Mouse (Mus musculus) intestine, postnatal 0 days (tissue): ENCODE results near the gene Esrp2. TPM values are rescaled to one million over a fixed set of nuclear protein-coding genes. Genes with fewer than 3 reads are reported as not detected.

Experiments
- ATAC-seq: fragments of 200-750 bp; cut with Nextera tagmentation; 2 replicates; pipeline ENCODE4 v1.8.0; 2017; ENCODE audit warnings: mild to moderate bottlenecking, moderate TSS enrichment, moderate library complexity
- H3K27ac ChIP-seq: fragments of 300-500 bp; sonication (generic); 2 replicates; pipeline ENCODE4 v1.5.1; 2014; ENCODE audit warnings: mild to moderate bottlenecking, low read depth, low read length, moderate library complexity
- H3K27me3 ChIP-seq: fragments of 300-500 bp; sonication (generic); replicated peaks from 2 replicates; pipeline ENCODE4 v1.6.1; 2014; ENCODE audit warnings: low read length, mixed read lengths; ENCODE audit not compliant: control insufficient read depth, insufficient read depth
- H3K36me3 ChIP-seq: fragments of 300-500 bp; sonication (generic); 2 replicates; pipeline ENCODE4 v1.6.1; 2014; ENCODE audit warnings: mild to moderate bottlenecking, moderate library complexity; ENCODE audit not compliant: control insufficient read depth, insufficient read depth
- H3K4me1 ChIP-seq: fragments of 300-500 bp; sonication (generic); replicated peaks from 2 replicates; pipeline ENCODE4 v1.6.1; 2014; ENCODE audit warnings: antibody characterized with exemption, low read length, mixed read lengths; ENCODE audit not compliant: control insufficient read depth, insufficient read depth
- H3K4me2 ChIP-seq: fragments of 300-500 bp; sonication (generic); replicated peaks from 2 replicates; pipeline ENCODE4 v1.6.1; 2014; ENCODE audit warnings: low read depth, mild to moderate bottlenecking, moderate library complexity
- H3K4me3 ChIP-seq: fragments of 300-500 bp; sonication (generic); 2 replicates; pipeline ENCODE4 v1.5.1; 2014; ENCODE audit warnings: low read depth, low read length
- H3K9ac ChIP-seq: fragments of 300-500 bp; sonication (generic); 2 replicates; pipeline ENCODE4 v1.6.1; 2014; ENCODE audit warnings: mild to moderate bottlenecking, low read depth, low read length
- H3K9me3 ChIP-seq: fragments of 300-500 bp; sonication (generic); 2 replicates; pipeline ENCODE4 v1.6.1; 2016; ENCODE audit warnings: mixed run types; ENCODE audit not compliant: control insufficient read depth
- CTCF ChIP-seq: sonication (generic); IDR thresholded peaks from 2 replicates; pipeline ENCODE4 v1.5.1; 2016; ENCODE audit warnings: low read depth, mild to moderate bottlenecking, control low read depth, antibody characterized with exemption, moderate library complexity
- WGBS: fragments of 180-500 bp; shearing (Covaris S2); extraction: QIAGEN DNeasy Blood & Tissue Kit; methylation state at CpG from one replicate; pipeline ENCODE4 v1.1.7; 2014; 5-methylcytosine and 5-hydroxymethylcytosine counted together
- polyA plus RNA-seq: library from polyadenylated mRNA; unstranded; fragments of >200 nt; fragmentation: Nextera tagmentation; extraction: Ambion mirVana; gene quantifications from 2 replicates; pipeline ENCODE4 v1.2.1, GENCODE M21; 2015

Gene Esrp2
- polyA plus RNA-seq, 1 experiment from 2014 or later, result 11.0 TPM

GRCm38 (mm10) chr8:106140191-106140590 is 3.4 kb upstream of the Esrp2 start:
- Histone ChIP-seq H3K36me3 (no peaks in the 10 kb centered on the region), H3K4me1 (no peaks in the 10 kb centered on the region), H3K4me2 (no peak overlapping the region), H3K9ac (no peak overlapping the region), H3K27me3 (0 out of 2 replicates have a peak, but pooled peaks cover 3% of the 10 kb centered on the region), H3K27ac (no peak overlapping the region), H3K4me3 (no peak overlapping the region), H3K9me3 (no peaks in the 10 kb centered on the region)
- no peak for TF ChIP-seq CTCF
- ATAC-seq, result no peak
- WGBS, result 73% methylated on average over 5 of the region's 5 CpGs

GRCm38 (mm10) chr8:106138616-106139015 is 1.8 kb upstream of the Esrp2 start:
- 0 out of 2 replicates have a peak, but pooled peaks cover 3% of the 10 kb centered on the region for H3K27me3 ChIP-seq
- TF ChIP-seq CTCF, result no peak
- 0 out of 2 replicates have a peak, but pooled peaks cover 3% of the 10 kb centered on the region for H3K4me1 ChIP-seq
- peak overlapping the region; percentile 54 for H3K4me3 ChIP-seq
- WGBS, result 10% methylated on average over 7 of the region's 7 CpGs
- ATAC-seq, result no peak
- H3K9ac ChIP-seq, result peak overlapping the region; percentile 45; the same call in 1 of the 2 replicates
- 0 out of 2 replicates have a peak, but pooled peaks cover 3% of the 10 kb centered on the region for H3K36me3 ChIP-seq
- H3K27ac ChIP-seq, result peak overlapping the region; percentile 47; the same call in 1 of the 2 replicates
- no peaks in the 10 kb centered on the region for H3K9me3 ChIP-seq
- H3K4me2 ChIP-seq, result peak overlapping the region; percentile 82

- WGBS, result under 1% methylated on average over 24 of the region's 24 CpGs
- H3K27ac ChIP-seq, result peak overlapping the region; percentile 51; the same call in 1 of the 2 replicates
- H3K9me3 ChIP-seq, result no peaks in the 10 kb centered on the region
- peaks cover 8% of the 10 kb centered on the region for H3K36me3 ChIP-seq
- peak overlapping the region; percentile 82 for H3K4me2 ChIP-seq
- H3K4me3 ChIP-seq, result peak overlapping the region; percentile 54
- peak overlapping the region; percentile 45; the same call in 1 of the 2 replicates for H3K9ac ChIP-seq
- 0 out of 2 replicates have a peak, but pooled peaks cover 3% of the 10 kb centered on the region for H3K27me3 ChIP-seq
- ATAC-seq, result no peak
- 0 out of 2 replicates have a peak, but pooled peaks cover 3% of the 10 kb centered on the region for H3K4me1 ChIP-seq
- no peak for TF ChIP-seq CTCF
Measured at GRCm38 (mm10) chr8:106137906-106138477, 1.2 kb upstream of the Esrp2 start.

- Histone ChIP-seq H3K4me1 (0 out of 2 replicates have a peak, but pooled peaks cover 3% of the 10 kb centered on the region), H3K4me2 (peak overlapping the region; percentile 82), H3K36me3 (peaks cover 15% of the 10 kb centered on the region), H3K27ac (peak overlapping the region; percentile 87), H3K9me3 (no peaks in the 10 kb centered on the region), H3K27me3 (0 out of 2 replicates have a peak, but pooled peaks cover 3% of the 10 kb centered on the region), H3K9ac (peak overlapping the region; percentile 58; the same call in 1 of the 2 replicates), H3K4me3 (peak overlapping the region; percentile 54)
- TF ChIP-seq CTCF, result no peak
- 8% methylated on average over 22 of the region's 22 CpGs for WGBS
- ATAC-seq, result no peak
Measured at GRCm38 (mm10) chr8:106137218-106137905, 588 bp upstream of the Esrp2 start.

GRCm38 (mm10) chr8:106135672-106136071 is 1.1 kb downstream of the Esrp2 start:
- Histone ChIP-seq H3K4me2 (peak overlapping the region; percentile 82), H3K27ac (peak overlapping the region; percentile 87), H3K9me3 (no peaks in the 10 kb centered on the region), H3K4me1 (0 out of 2 replicates have a peak, but pooled peaks cover 3% of the 10 kb centered on the region), H3K9ac (peak overlapping the region; percentile 58), H3K27me3 (0 out of 2 replicates have a peak, but pooled peaks cover 3% of the 10 kb centered on the region), H3K4me3 (peak overlapping the region; percentile 54), H3K36me3 (peaks cover 30% of the 10 kb centered on the region)
- no peak for ATAC-seq
- WGBS, result 4% methylated on average over 19 of the region's 19 CpGs
- TF ChIP-seq CTCF, result no peak
